Mouse (Mus musculus) layer of hippocampus, adult 8-10 months (tissue): ENCODE results near the gene Snx22. TPM values are rescaled to one million over a fixed set of nuclear protein-coding genes. Genes with fewer than 3 reads are reported as not detected.

Source experiments
- DNase-seq, 2 experiments: peaks; one replicate each; pipeline ENCODE4 v3.0.0; 2022; ENCODE audit warnings: low spot score in 2 of 2
- total RNA-seq, 4 experiments: library from RNA; stranded (reverse); gene quantifications; 2 replicates each; pipeline ENCODE4 v1.2.4; 2022

Snx22 gene
- total RNA-seq, 4 experiments from 2014 or later = 5.0 to 8.6 (median 7.5) TPM

DNA sequence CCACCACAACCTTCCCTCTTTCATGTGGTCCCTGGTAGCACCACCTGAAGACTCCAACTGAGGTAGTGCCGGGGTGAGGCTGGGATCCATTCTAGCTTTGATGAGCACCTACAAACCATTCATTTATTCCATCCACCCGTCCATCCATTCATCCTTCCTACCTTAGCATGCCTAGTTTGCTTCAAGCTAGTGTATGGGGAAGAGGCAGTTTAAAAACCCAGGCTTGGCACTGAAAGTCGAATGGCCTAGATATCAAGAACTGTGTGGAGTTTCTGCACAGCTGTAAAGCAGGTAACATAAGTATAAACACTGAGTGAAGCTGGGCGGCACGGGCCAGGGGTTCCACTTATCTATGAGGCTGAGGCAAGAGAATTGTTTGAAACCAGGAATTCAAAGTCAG is 632 bp upstream of the Snx22 start:
- no peak for DNase-seq

- no peak for DNase-seq
Measured at GRCm38 (mm10) chr9:66068971-66069391, 538 bp downstream of the Snx22 start.

DNA sequence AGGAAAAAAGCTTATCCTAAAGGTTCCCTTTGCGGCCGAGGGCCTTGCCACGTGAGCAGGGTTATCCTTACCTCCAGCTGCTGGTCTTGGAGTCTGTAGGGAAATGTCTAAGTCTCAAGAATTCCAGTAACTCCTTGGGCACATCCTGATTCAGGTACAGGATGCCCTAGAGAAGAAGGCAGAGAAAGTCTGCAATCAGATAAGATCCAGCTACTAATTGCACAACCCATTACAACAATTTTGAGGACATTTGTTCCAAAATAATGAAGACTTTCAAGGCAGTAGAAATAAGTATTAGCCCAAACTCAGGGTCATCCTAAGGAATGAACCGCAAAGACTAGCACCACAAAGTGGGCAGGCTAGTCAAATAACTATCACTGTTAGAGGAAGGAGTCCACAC is 1.5 kb downstream of the Snx22 start:
- DNase-seq = no peak

- DNase-seq = no peak
Measured at GRCm38 (mm10) chr9:66067542-66067941, 2.0 kb downstream of the Snx22 start.

DNA sequence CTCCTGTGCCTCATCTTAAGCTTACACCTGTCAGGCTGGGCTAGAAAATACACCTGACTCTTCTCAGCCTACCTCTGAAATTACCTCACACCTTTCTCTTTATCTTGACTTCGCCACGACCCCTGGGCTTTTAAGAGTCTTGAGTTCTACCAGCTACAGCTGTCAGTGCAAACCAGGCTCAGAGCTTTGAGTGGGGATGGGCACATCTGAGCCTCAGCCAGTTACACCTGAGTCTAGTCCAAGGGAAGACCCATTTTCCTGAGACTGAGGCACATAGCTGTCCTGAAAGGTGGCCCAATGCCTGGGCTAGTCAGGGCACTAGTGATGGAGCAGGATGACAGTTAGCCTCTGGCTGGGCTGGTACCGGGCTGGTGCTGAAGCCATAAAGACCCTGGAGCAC is 2.7 kb downstream of the Snx22 start:
- DNase-seq = no peak

- DNase-seq = no peak
Measured at GRCm38 (mm10) chr9:66064316-66064715, 5.2 kb downstream of the Snx22 start.

DNA sequence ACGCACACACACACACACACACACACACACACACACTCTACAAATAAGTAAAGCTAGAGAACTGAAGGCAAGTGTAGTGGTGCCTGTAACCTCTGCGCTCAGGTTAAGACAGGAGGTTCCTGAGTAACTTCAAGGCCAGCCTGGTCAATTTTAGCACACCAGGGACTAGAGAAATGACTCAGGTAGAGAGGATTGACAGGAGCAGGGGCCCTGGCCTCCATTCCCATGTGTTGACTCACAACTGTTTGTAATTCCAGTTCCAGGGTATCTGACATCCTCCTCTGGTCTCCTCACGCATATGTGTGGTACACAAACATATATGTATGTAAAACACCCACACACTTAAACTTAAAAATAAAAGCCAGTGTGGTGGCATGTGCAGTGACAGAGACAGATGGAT is 6.1 kb downstream of the Snx22 start:
- DNase-seq = no peak

- no peak for DNase-seq
Measured at GRCm38 (mm10) chr9:66061656-66062055, 7.9 kb downstream of the Snx22 start.

DNA sequence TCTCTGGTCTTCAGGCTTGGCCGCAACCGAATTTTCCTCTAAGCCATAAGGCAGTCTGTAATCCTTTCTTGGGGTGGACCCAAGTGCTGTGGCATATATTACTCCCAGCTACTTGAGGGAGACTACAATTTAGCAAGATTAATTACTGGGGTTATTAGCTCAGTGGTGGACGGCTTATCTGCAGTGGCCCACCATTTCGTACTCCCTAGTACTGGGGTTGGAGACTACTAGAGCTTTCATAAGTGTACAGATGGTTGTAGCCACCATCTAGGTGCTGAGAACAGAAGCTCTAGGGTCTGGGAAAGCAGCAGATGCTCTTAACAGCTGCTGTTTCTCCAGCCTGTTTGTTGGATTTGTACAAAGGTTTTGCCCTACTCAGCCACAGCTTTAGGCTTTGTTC is 8.5 kb downstream of the Snx22 start:
- DNase-seq = no peak

- DNase-seq = no peak
Measured at GRCm38 (mm10) chr9:66060308-66060647, 9.2 kb downstream of the Snx22 start.

DNA sequence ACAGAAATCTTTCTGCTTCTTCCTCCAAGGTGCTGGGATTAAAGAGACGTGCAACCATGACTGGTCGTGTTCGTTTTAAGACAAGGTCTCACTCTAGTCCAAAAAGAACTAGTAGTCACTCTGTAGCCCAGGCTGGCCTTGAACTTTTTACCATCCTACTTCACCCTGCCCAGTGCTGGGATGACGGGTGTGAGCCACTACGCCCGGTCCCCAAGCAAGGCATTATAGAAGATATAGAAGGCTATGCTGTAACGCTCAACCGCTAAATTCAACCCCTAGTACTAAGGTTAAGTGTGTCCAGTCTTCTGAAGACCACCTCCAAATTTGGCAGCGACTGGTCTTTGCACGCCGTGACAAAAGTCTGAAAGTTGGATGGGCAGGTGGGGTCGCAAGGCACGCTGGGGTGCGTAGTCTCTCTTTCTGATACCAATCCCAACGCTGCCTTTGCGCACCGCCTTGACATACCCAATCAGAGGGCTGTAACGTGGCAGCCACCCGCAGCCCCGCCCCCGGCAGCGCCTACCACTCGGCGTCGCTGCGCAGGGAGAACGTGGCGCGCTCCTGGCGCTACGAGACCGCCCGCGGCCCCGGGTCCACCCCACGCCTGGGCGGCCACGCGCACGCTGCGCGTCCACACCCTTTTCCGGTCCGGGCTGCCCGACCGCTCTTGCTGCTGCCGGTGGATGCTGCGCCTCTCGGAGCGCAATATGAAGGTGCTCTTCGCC is 9.8 kb downstream of the Snx22 start, which contains the start of gene Ppib:
Gene Ppib (plus strand): TSS at position 640 of the 725 bp plus-strand sequence.
- DNase-seq = peak; percentile 96 to 98

DNA sequence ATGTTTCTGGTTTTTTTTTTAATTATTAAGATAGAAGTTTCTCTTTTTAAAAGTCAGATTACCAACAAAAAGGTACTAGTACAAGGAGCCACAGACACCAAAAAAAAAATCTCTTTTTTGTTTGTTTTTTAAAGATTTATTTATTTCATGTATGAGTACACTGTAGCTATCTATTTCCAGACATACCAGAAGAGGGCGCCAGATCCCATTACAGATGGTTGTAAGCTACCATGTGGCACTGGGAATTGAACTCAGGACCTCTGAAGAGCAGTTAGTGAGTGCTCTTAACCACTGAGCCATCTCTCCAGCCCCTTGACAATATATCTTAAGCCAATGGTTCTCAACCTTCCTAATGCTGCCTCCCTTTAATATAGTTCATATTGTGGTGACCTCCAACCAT is 15.9 kb downstream of the Snx22 start:
- DNase-seq = no peak

DNA sequence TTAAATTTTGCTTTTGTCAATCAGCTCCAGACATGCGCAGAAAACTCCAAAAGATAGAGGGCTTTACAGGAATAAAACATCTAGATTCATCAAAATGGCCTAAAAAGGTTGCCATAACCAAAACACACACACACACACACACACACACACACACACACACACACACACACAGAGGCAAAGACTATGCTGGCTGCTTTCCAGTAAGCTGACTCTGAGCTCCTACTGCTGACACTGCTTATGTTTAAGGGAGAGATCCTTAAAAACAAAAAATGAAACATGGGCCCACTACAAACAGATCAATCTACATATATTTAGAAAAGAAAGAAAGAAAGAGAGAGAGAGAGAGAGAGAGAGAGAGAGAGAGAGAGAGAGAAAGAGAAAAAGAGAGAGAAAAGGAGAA is 16.8 kb downstream of the Snx22 start:
- DNase-seq = no peak

- DNase-seq = no peak
Measured at GRCm38 (mm10) chr9:66051493-66051892, 18.0 kb downstream of the Snx22 start.

DNA sequence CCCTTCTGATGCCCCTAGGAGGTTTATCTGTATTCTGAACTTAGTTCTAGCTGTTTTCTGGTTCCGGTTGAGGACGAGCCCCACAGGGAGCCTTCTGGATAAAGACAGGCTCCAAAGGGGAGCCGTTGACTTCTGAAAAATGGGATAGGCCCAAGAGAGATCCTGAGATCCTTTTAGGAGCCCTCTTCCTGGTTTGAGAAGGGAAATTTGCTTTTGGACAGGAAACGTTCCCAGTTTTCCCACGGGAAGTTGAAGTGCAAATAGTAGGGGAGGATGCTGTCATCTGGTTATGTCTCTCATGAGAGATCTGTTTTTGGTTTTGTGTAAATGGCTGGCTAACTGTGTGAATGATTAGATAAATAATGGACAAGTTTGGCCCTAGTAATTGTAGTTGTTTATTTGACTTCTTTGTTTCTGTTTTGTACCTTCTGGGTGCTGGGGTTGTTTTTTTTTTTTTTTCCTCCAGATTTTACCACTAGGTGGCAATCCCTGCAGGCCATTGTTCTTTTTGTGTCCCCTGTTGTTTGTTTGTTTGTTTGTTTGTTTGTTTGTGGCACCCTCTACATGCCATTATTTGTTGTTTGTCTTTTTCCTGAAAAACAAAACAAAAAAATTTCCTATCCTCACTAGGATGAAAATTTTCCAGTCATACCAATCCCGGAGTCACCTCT is 19.5 kb downstream of the Snx22 start:
- DNase-seq = no peak

DNA sequence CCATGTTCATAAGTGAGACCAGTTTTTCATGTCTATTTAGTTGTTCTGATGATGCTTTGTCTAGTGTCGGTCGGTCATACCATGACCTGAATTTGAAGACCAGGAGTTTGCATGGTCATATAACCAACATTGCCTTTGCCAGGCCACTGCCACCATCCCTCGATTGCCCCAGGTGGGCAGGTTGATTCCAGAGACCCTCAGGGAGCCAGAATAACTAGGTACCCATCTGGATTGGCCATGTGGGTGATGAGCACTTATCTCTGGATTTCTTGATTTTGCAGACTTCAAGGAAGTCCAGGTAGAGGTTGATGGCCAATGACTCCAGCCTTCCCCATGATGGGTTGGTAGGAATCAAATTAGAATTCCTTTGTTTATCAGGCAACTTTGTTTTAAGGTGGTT is 26.3 kb downstream of the Snx22 start:
- DNase-seq = no peak

- no peak for DNase-seq
Measured at GRCm38 (mm10) chr9:66042331-66042730, 27.2 kb downstream of the Snx22 start.

- DNase-seq = no peak
Measured at GRCm38 (mm10) chr9:66040801-66041200, 28.7 kb downstream of the Snx22 start.

GRCm38 (mm10) chr9:66039290-66039689 is 30.2 kb downstream of the Snx22 start:
- no peak for DNase-seq

GRCm38 (mm10) chr9:66038581-66038980 is 30.9 kb downstream of the Snx22 start:
- DNase-seq = no peak

- peak; percentile 48 to 57 for DNase-seq
Measured at GRCm38 (mm10) chr9:66038082-66038481, 31.4 kb downstream of the Snx22 start.

GRCm38 (mm10) chr9:66020601-66021000 is 48.9 kb downstream of the Snx22 start:
- DNase-seq = no peak
